Mouse (Mus musculus) heart, postnatal 25 days (tissue): ENCODE measurements at regions not wholly inside any gene's neighbourhood (a gene's known extent, or its start where the extent isn't known, plus 50 kb on each side); places are given as distances from the start of the nearest gene placed in this dataset.
"Not testable (repeated sequence)": the region's sequence is repeated elsewhere in the genome, so short reads cannot be mapped to it uniquely, and the experiment has no call there.

Source experiments
- DNase-seq: peaks from one replicate; pipeline ENCODE4 v3.0.0; 2022; ENCODE audit warnings: low spot score
- intact Hi-C: fragments of 180-260 bp; cut with DNase I; formaldehyde crosslinking; loops from one replicate; pipeline ENCODE4 v1.15.1; 2025

DNA sequence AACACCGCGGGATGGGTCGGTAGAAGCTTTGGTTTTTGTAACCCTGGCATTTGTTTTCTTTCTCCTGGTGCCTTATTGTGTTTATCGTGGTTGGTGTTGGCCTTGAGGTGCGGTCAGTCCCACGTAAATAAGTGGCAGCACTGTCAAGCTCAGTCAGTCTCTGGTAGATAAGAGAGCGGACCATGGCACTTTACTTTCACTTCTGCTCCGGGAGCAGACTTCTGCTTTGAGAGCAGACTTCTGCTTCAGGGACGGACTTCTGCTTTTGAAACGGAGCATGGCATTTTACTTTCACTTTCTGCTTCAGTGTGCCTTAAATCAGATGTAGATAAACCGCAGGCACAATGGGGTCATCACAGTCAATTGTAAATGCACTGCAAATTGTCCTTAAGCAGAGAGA lies 54.3 kb upstream of the Ccdc66 start:
- intact Hi-C loops: loop anchor here (5.0 kb wide), 1 partner anchor 375 kb away; no protein-coding TSS in a partner anchor
- not testable (repeated sequence) for DNase-seq

DNA sequence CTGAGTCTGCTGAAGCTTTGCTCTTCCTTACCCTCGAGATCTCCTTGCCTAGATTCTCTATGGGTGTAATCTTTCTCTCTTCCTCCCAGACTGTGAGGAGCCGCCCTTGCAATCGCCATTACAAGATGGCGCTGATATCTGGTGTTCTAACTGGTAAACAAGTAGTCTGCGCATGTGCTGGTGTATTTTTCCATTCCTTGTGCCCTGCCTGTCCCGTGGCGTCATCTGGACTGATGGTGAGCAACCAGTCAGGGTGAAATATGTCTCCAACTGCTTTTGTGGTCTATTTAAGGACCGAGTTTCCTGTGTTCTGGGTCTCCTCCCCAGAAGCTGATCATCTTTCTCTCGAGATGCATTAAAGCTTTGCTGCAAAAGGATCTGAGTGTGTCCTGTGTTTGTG lies 53.7 kb upstream of the Ccdc66 start:
- intact Hi-C loops: loop anchor here (5.0 kb wide), 1 partner anchor 375 kb away; no protein-coding TSS in a partner anchor
- not testable (repeated sequence) for DNase-seq

DNA sequence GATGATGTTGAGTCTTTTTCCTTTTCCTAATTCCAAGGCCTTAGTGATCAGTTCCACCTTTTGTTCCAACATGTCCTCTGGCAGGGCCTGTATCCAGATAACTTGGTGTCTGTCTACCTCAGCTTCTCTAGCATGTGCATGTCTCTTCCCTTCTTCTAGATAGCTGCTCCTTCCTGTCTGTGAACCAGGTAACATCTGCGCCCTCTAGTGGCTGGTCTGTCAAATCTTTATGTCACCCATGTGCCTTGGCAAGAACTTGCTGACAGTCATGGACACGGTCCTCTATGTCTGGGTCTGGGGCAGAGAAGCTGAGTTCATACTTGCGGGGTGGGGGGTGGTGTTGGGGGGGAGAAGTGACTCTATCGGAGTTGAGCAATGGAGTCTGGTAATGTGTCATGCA lies 52.2 kb upstream of the Ccdc66 start:
- intact Hi-C loops: loop anchor here (5.0 kb wide), 1 partner anchor 373 kb away; no protein-coding TSS in a partner anchor
- DNase-seq: no peak

DNA sequence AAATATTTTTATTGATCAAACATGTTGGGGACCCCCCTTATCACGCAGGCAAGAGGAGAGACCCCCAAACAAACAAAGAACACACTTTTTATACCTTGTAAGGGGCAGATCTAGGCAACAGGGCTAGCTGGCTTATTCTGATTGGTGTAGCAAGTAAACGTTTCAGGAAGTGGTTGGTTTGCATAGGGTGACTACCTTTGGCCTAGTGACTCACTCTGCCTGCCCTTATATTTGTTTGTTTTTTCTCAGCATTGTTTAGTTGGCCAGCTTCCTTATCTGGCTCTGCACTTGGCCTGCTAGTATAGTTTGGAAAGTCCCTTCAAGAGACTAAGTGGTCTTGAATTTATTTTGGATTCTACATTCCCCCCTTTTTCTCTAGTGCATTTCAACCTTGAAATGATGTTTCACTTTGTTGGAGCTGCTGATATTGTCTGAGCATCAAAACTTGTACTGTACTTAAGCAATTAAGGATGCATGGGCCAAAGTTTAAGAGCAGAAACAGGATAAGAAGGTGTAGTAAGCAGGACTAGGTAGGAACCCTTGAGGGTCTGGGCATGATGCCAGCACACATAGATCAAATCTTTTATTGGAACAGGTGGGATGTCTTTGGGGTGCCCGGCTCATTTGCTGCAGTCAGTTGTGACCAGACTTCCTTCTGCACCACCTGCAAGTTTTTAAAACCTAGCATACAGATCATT lies 50.7 kb upstream of the Ccdc66 start:
- no peak for DNase-seq
- intact Hi-C loops: no loop called here
